Mouse (Mus musculus): ENCODE measurements around the gene Gmpr2. TPM values are rescaled to one million over a fixed set of nuclear protein-coding genes. Genes with fewer than 3 reads are reported as not detected.

The Gmpr2 gene
- polyA plus RNA-seq, 1 experiment from 2014 or later, result 62.6 TPM

Other genes with a start within 250 kb of the Gmpr2 start
- 43.3 and 48.2 TPM in 2 replicates for gene Dhrs4, start 193.2 kb upstream of the Gmpr2 start, polyA plus RNA-seq (2015; fragmentation: Nextera tagmentation; extraction: Ambion mirVana)
- 29.4 and 38.1 TPM in 2 replicates for gene Carmil3, start 181.3 kb upstream of the Gmpr2 start, polyA plus RNA-seq (2015; fragmentation: Nextera tagmentation; extraction: Ambion mirVana)
- gene Cpne6, start 161.5 kb upstream of the Gmpr2 start, polyA plus RNA-seq (2015; fragmentation: Nextera tagmentation; extraction: Ambion mirVana), result 9.9 and 18.0 TPM in 2 replicates
- not detected in 2 replicates for gene Nrl, start 147.0 kb upstream of the Gmpr2 start, polyA plus RNA-seq (2015; fragmentation: Nextera tagmentation; extraction: Ambion mirVana)
- gene Pck2, start 131.7 kb upstream of the Gmpr2 start, polyA plus RNA-seq (2015; fragmentation: Nextera tagmentation; extraction: Ambion mirVana), result 23.3 and 23.6 TPM in 2 replicates
- 123 and 127 TPM in 2 replicates for gene Dcaf11, start 111.9 kb upstream of the Gmpr2 start, polyA plus RNA-seq (2015; fragmentation: Nextera tagmentation; extraction: Ambion mirVana)
- 0.63 and 2.3 TPM in 2 replicates for gene A730061H03Rik, start 111.5 kb upstream of the Gmpr2 start, polyA plus RNA-seq (2015; fragmentation: Nextera tagmentation; extraction: Ambion mirVana)
- gene Fitm1, start 96.3 kb upstream of the Gmpr2 start, polyA plus RNA-seq (2015; fragmentation: Nextera tagmentation; extraction: Ambion mirVana), result not detected in 2 replicates
- gene Psme1, start 93.8 kb upstream of the Gmpr2 start, polyA plus RNA-seq (2015; fragmentation: Nextera tagmentation; extraction: Ambion mirVana), result 185 and 197 TPM in 2 replicates
- 12.9 and 23.4 TPM in 2 replicates for gene Emc9, start 86.6 kb upstream of the Gmpr2 start, polyA plus RNA-seq (2015; fragmentation: Nextera tagmentation; extraction: Ambion mirVana)
- gene Psme2, start 80.8 kb upstream of the Gmpr2 start, polyA plus RNA-seq (2015; fragmentation: Nextera tagmentation; extraction: Ambion mirVana), result 179 and 182 TPM in 2 replicates
- gene Rnf31, start 80.2 kb upstream of the Gmpr2 start, polyA plus RNA-seq (2015; fragmentation: Nextera tagmentation; extraction: Ambion mirVana), result 16.9 and 22.5 TPM in 2 replicates
- 7.8 and 11.8 TPM in 2 replicates for gene Irf9, start 68.4 kb upstream of the Gmpr2 start, polyA plus RNA-seq (2015; fragmentation: Nextera tagmentation; extraction: Ambion mirVana)
- 9.4 and 11.3 TPM in 2 replicates for gene Rec8, start 53.9 kb upstream of the Gmpr2 start, polyA plus RNA-seq (2015; fragmentation: Nextera tagmentation; extraction: Ambion mirVana)
- 92.5 and 110 TPM in 2 replicates for gene Ipo4, start 36.0 kb upstream of the Gmpr2 start, polyA plus RNA-seq (2015; fragmentation: Nextera tagmentation; extraction: Ambion mirVana)
- gene Gm49378, start 34.0 kb upstream of the Gmpr2 start, polyA plus RNA-seq (2015; fragmentation: Nextera tagmentation; extraction: Ambion mirVana), result 0.67 and 3.8 TPM in 2 replicates
- gene Tm9sf1, start 28.1 kb upstream of the Gmpr2 start, polyA plus RNA-seq (2015; fragmentation: Nextera tagmentation; extraction: Ambion mirVana), result 62.1 and 66.2 TPM in 2 replicates
- gene Tssk4, start 21.8 kb upstream of the Gmpr2 start, polyA plus RNA-seq (2015; fragmentation: Nextera tagmentation; extraction: Ambion mirVana), result 0.29 and 0.51 TPM in 2 replicates
- 63.5 and 71.3 TPM in 2 replicates for gene Mdp1, start 11.4 kb upstream of the Gmpr2 start, polyA plus RNA-seq (2015; fragmentation: Nextera tagmentation; extraction: Ambion mirVana)
- 514 and 544 TPM in 2 replicates for gene Nedd8, start 183 bp downstream of the Gmpr2 start, polyA plus RNA-seq (2015; fragmentation: Nextera tagmentation; extraction: Ambion mirVana)
- 31.4 and 32.6 TPM in 2 replicates for gene Tinf2, start 9.9 kb downstream of the Gmpr2 start, polyA plus RNA-seq (2015; fragmentation: Nextera tagmentation; extraction: Ambion mirVana)
- 0.26 and 0.28 TPM in 2 replicates for gene Tgm1, start 42.0 kb downstream of the Gmpr2 start, polyA plus RNA-seq (2015; fragmentation: Nextera tagmentation; extraction: Ambion mirVana)
- 52.6 and 53.3 TPM in 2 replicates for gene Rabggta, start 50.3 kb downstream of the Gmpr2 start, polyA plus RNA-seq (2015; fragmentation: Nextera tagmentation; extraction: Ambion mirVana)
- gene Dhrs1, start 73.7 kb downstream of the Gmpr2 start, polyA plus RNA-seq (2015; fragmentation: Nextera tagmentation; extraction: Ambion mirVana), result 81.9 and 83.5 TPM in 2 replicates
- gene Nop9, start 73.8 kb downstream of the Gmpr2 start, polyA plus RNA-seq (2015; fragmentation: Nextera tagmentation; extraction: Ambion mirVana), result 36.4 and 46.0 TPM in 2 replicates
- gene Cideb, start 86.5 kb downstream of the Gmpr2 start, polyA plus RNA-seq (2015; fragmentation: Nextera tagmentation; extraction: Ambion mirVana), result 0.21 TPM in 1 of 2 replicates, not detected in the other
- gene Ltb4r2, start 89.5 kb downstream of the Gmpr2 start, polyA plus RNA-seq (2015; fragmentation: Nextera tagmentation; extraction: Ambion mirVana), result 0.21 and 0.38 TPM in 2 replicates
- gene Ltb4r1, start 94.0 kb downstream of the Gmpr2 start, polyA plus RNA-seq (2015; fragmentation: Nextera tagmentation; extraction: Ambion mirVana), result 0.24 and 0.25 TPM in 2 replicates
- gene Adcy4, start 112.2 kb downstream of the Gmpr2 start, polyA plus RNA-seq (2015; fragmentation: Nextera tagmentation; extraction: Ambion mirVana), result 3.2 and 3.7 TPM in 2 replicates
- gene Ripk3, start 116.9 kb downstream of the Gmpr2 start, polyA plus RNA-seq (2015; fragmentation: Nextera tagmentation; extraction: Ambion mirVana), result 2.7 and 3.2 TPM in 2 replicates
- gene Nfatc4, start 151.2 kb downstream of the Gmpr2 start, polyA plus RNA-seq (2015; fragmentation: Nextera tagmentation; extraction: Ambion mirVana), result 11.7 and 12.3 TPM in 2 replicates
- 11.3 and 13.2 TPM in 2 replicates for gene Nynrin, start 182.1 kb downstream of the Gmpr2 start, polyA plus RNA-seq (2015; fragmentation: Nextera tagmentation; extraction: Ambion mirVana)
- gene Cbln3, start 212.5 kb downstream of the Gmpr2 start, polyA plus RNA-seq (2015; fragmentation: Nextera tagmentation; extraction: Ambion mirVana), result 0.14 and 0.21 TPM in 2 replicates
- gene Khnyn, start 213.0 kb downstream of the Gmpr2 start, polyA plus RNA-seq (2015; fragmentation: Nextera tagmentation; extraction: Ambion mirVana), result 10.3 and 11.1 TPM in 2 replicates
- gene Sdr39u1, start 228.4 kb downstream of the Gmpr2 start, polyA plus RNA-seq (2015; fragmentation: Nextera tagmentation; extraction: Ambion mirVana), result 102 and 128 TPM in 2 replicates